Comparison of ENCODE assay signal across 8 mouse cellular contexts in the genomic region with DNA sequence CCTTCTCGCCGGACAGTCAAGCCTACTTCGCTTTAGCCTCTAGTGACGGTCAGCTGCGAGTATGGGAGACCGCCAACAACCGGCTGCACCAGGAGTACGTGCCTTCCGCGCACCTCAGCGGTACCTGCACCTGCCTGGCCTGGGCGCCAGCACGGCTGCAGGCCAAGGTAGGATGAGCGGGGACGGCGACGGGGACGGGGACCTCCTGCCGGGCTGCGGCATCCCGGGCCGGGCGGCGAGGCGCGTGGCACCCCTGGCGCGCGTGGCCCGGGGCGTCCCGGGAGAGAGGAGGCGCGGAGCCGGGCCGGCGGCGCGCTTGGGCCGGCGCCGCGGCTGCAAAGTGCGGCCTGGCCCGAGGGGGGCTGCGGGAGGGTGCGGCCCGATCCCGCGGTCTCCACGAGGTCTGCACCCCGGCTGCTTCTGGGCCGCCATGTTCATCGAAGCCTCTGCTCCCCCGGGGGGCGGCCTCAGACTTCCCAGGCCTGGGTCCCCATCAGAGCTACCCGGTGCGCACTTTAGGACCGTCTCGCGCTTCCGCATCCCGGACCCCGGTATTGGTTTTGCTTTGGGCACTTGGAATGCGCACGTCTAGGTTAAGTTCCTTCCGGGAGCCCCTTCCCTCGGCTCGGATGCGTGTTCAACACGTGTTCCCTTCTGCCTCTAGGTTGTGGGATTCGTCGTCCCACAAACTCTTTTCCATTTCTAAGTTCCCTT. TPM values are rescaled to one million over a fixed set of nuclear protein-coding genes. Genes with fewer than 3 reads are reported as not detected.
DNase-seq lines count a peak whose midpoint lies in the region; ATAC-seq and TF ChIP-seq lines count a peak whose summit lies in the region.

No protein-coding gene starts in this region.

- peak overlapping the region; percentile 96 for H3K4me3 ChIP-seq in forebrain, embryonic 15.5 days
- peak overlapping the region; percentile 100 for H3K4me3 ChIP-seq in hindbrain, postnatal 0 days (ENCODE audit: low read length)
- peak overlapping the region; percentile 97 for H3K4me3 ChIP-seq in liver, embryonic 16.5 days (ENCODE audit: low read depth, low read length)
- H3K4me3 ChIP-seq in small intestine, adult 2 months (ENCODE audit: low read depth, low read length), result peak overlapping the region; percentile 83

- H3K9ac ChIP-seq in forebrain, embryonic 15.5 days (replicated peaks), result peak overlapping the region; percentile 85
- peak overlapping the region; percentile 91 for H3K9ac ChIP-seq in hindbrain, postnatal 0 days (replicated peaks; ENCODE audit: low read length)
- peak overlapping the region; percentile 81 for H3K9ac ChIP-seq in liver, embryonic 16.5 days (ENCODE audit: low read depth, low read length)

- under 1% methylated on average over 68 of the region's 73 CpGs for WGBS in forebrain, embryonic 15.5 days
- WGBS in hindbrain, postnatal 0 days, result under 1% methylated on average over 56 of the region's 73 CpGs
- WGBS in liver, embryonic 16.5 days (ENCODE audit: insufficient replicate concordance), result 0% methylated on average over 58 of the region's 73 CpGs
- under 1% methylated on average over 72 of the region's 73 CpGs for WGBS in small intestine, adult 2 months

- peak overlapping the region; percentile 47; the same call in 1 of the 2 replicates for H3K27ac ChIP-seq in forebrain, embryonic 15.5 days (replicated peaks)
- peak overlapping the region; percentile 64; the same call in 1 of the 2 replicates for H3K27ac ChIP-seq in hindbrain, postnatal 0 days
- H3K27ac ChIP-seq in liver, embryonic 16.5 days (ENCODE audit: low read length), result peak overlapping the region; percentile 44
- H3K27ac ChIP-seq in small intestine, adult 2 months (ENCODE audit: insufficient read depth, low read depth, low read length), result 0 out of 2 replicates have a peak overlapping the region, but pooled peaks have one; percentile 2

- H3K4me1 ChIP-seq in forebrain, embryonic 15.5 days, result peaks cover 24% of the 10 kb centered on the region
- peaks cover 15% of the 10 kb centered on the region for H3K4me1 ChIP-seq in hindbrain, postnatal 0 days (ENCODE audit: insufficient read depth, low read length)
- peaks cover 28% of the 10 kb centered on the region for H3K4me1 ChIP-seq in liver, embryonic 16.5 days (ENCODE audit: control insufficient read depth, low read depth, low read length)
- peaks cover 3% of the 10 kb centered on the region; the same call in 1 of the 2 replicates for H3K4me1 ChIP-seq in small intestine, adult 2 months (ENCODE audit: control insufficient read depth, insufficient read depth, insufficient read length, low read length)

- no peaks in the 10 kb centered on the region for H3K27me3 ChIP-seq in forebrain, embryonic 15.5 days
- H3K27me3 ChIP-seq in hindbrain, postnatal 0 days (ENCODE audit: insufficient read depth, low read length), result no peaks in the 10 kb centered on the region
- no peaks in the 10 kb centered on the region for H3K27me3 ChIP-seq in liver, embryonic 16.5 days (ENCODE audit: control insufficient read depth, insufficient read depth, low read depth, low read length)
- H3K27me3 ChIP-seq in small intestine, adult 2 months (ENCODE audit: control insufficient read depth, insufficient read depth, low read length), result no peaks in the 10 kb centered on the region

- no peak for TF ChIP-seq POLR2A in small intestine, adult 2 months (IDR thresholded peaks at IDR 0.05; ENCODE audit: low read depth, low read length)

- peak; percentile 83 for ATAC-seq in forebrain, embryonic 15.5 days (replicated peaks)
- peak; percentile 78 for ATAC-seq in hindbrain, postnatal 0 days
- ATAC-seq in liver, embryonic 16.5 days (ENCODE audit: low read depth), result peak; percentile 39

- H3K9me3 ChIP-seq in forebrain, embryonic 15.5 days, result no peaks in the 10 kb centered on the region
- H3K9me3 ChIP-seq in hindbrain, postnatal 0 days (ENCODE audit: low read length), result no peaks in the 10 kb centered on the region
- no peaks in the 10 kb centered on the region for H3K9me3 ChIP-seq in liver, embryonic 16.5 days (replicated peaks; ENCODE audit: control insufficient read depth, low read length)

- peak overlapping the region; percentile 69 for H3K4me2 ChIP-seq in forebrain, embryonic 15.5 days (replicated peaks)
- H3K4me2 ChIP-seq in hindbrain, postnatal 0 days (ENCODE audit: low read depth, low read length), result peak overlapping the region; percentile 81
- H3K4me2 ChIP-seq in liver, embryonic 16.5 days (ENCODE audit: low read depth, low read length), result peak overlapping the region; percentile 94

- DNase-seq in adrenal gland, adult 2 months, result peak; percentile 40
- no peak for DNase-seq in adrenal gland, postnatal 4 days (ENCODE audit: low spot score in 2 of 2)
- DNase-seq in urinary bladder, postnatal 36 days (ENCODE audit: low spot score in 2 of 2), result peak; percentile 7 to 12
- DNase-seq in urinary bladder, postnatal 4 days (ENCODE audit: low spot score in 2 of 2), result no peak
- peak; percentile 25 for DNase-seq in hindbrain, postnatal 0 days (ENCODE audit: low spot score)

- H3K36me3 ChIP-seq in forebrain, embryonic 15.5 days, result peaks cover 3% of the 10 kb centered on the region; the same call in 1 of the 2 replicates
- no peaks in the 10 kb centered on the region; the same call in 1 of the 2 replicates for H3K36me3 ChIP-seq in hindbrain, postnatal 0 days (ENCODE audit: insufficient read depth, low read length)
- H3K36me3 ChIP-seq in liver, embryonic 16.5 days (ENCODE audit: control insufficient read depth, insufficient read depth), result no peaks in the 10 kb centered on the region
- H3K36me3 ChIP-seq in small intestine, adult 2 months (ENCODE audit: control insufficient read depth, insufficient read depth, low read length), result no peaks in the 10 kb centered on the region; the same call in 1 of the 2 replicates

- no peak for TF ChIP-seq CTCF in hindbrain, postnatal 0 days (IDR thresholded peaks at IDR 0.05; ENCODE audit: low read depth)
- TF ChIP-seq CTCF in small intestine, adult 2 months (IDR thresholded peaks at IDR 0.05; ENCODE audit: extremely low read depth, insufficient read length, insufficient replicate concordance, low read depth, low read length), result no peak

RNA-seq across cellular contexts. Expression of gene Wdr43, which starts 0.8 kb away (rescaled TPM):
- total RNA-seq in adrenal gland, adult 2 months (2021), result 10 to 100 TPM; 39.7 to 86.2 TPM
- 2.7 and 3.7 TPM in 2 replicates for polyA plus RNA-seq in adrenal gland, adult 2 months (2012; rRNA removed)
- total RNA-seq in adrenal gland, postnatal 4 days (2021), result 10 to 100 TPM; 59.1 to 71.4 TPM
- 55.2 and 57.4 TPM in 2 replicates for polyA plus RNA-seq in forebrain, embryonic 15.5 days (2015; fragmentation: Nextera tagmentation; extraction: Ambion mirVana)
- 19.4 and 80.8 TPM in 2 replicates for total RNA-seq in hindbrain, postnatal 0 days (2014; rRNA removed)
- polyA plus RNA-seq in hindbrain, postnatal 0 days (2015; fragmentation: Nextera tagmentation; extraction: Ambion mirVana), result 33.6 and 36.0 TPM in 2 replicates
- 26.0 and 26.6 TPM in 2 replicates for polyA plus RNA-seq in liver, embryonic 16.5 days (2015; fragmentation: Nextera tagmentation; extraction: Ambion mirVana)
- 1.4 and 2.8 TPM in 2 replicates for polyA plus RNA-seq in small intestine, adult 2 months (2012; rRNA removed)

RNA-seq across cellular contexts. Expression of gene Togaram2, which starts 56.6 kb away (rescaled TPM):
- under 1 TPM in 1 of 2 experiments, not detected in 1; 0.07 TPM for total RNA-seq in adrenal gland, adult 2 months (2021)
- polyA plus RNA-seq in adrenal gland, adult 2 months (2012; rRNA removed), result 0.08 TPM in 1 of 2 replicates, not detected in the other
- total RNA-seq in adrenal gland, postnatal 4 days (2021), result under 1 TPM; 0.14 to 0.17 TPM
- 0.36 and 0.79 TPM in 2 replicates for polyA plus RNA-seq in forebrain, embryonic 15.5 days (2015; fragmentation: Nextera tagmentation; extraction: Ambion mirVana)
- total RNA-seq in hindbrain, postnatal 0 days (2014; rRNA removed), result 1.0 and 6.3 TPM in 2 replicates
- polyA plus RNA-seq in hindbrain, postnatal 0 days (2015; fragmentation: Nextera tagmentation; extraction: Ambion mirVana), result 0.88 and 1.2 TPM in 2 replicates
- not detected in 2 replicates for polyA plus RNA-seq in liver, embryonic 16.5 days (2015; fragmentation: Nextera tagmentation; extraction: Ambion mirVana)
- polyA plus RNA-seq in small intestine, adult 2 months (2012; rRNA removed), result 0.16 and 0.22 TPM in 2 replicates

Comparison
In these comparisons a context has a peak if more than half of its experiments do, and no peak if none do; other contexts are left out.
1. DNase-seq: peak in adrenal gland, adult 2 months (single experiment), urinary bladder, postnatal 36 days (2 of 2) and hindbrain, postnatal 0 days (single experiment); none in adrenal gland, postnatal 4 days (0 of 2) and urinary bladder, postnatal 4 days (0 of 2).
2. H3K27ac ChIP-seq: peak in every context shown above with its lines; median percentile 64 in hindbrain, postnatal 0 days; 47 in forebrain, embryonic 15.5 days; 44 in liver, embryonic 16.5 days; 2 in small intestine, adult 2 months.
3. Peak in every context shown above with its lines, with median percentiles within 50 percentile points of each other: ATAC-seq, H3K4me2 ChIP-seq, H3K4me3 ChIP-seq and H3K9ac ChIP-seq.